Mouse (Mus musculus) liver, embryonic 12.5 days (tissue): ENCODE measurements at regions not wholly inside any gene's neighbourhood (a gene's known extent, or its start where the extent isn't known, plus 50 kb on each side); places are given as distances from the start of the nearest gene placed in this dataset.

ENCODE experiments used
- ATAC-seq: fragments of 200-750 bp; cut with Nextera tagmentation; 2 replicates; pipeline ENCODE4 v1.8.0; 2017; ENCODE audit warnings: moderate number of reproducible peaks, mild to moderate bottlenecking, moderate library complexity
- H3K27ac ChIP-seq: fragments of 300-500 bp; sonication (generic); 2 replicates; pipeline ENCODE4 v1.5.1; 2016; ENCODE audit warnings: mild to moderate bottlenecking
- H3K27me3 ChIP-seq: fragments of 300-500 bp; sonication (generic); replicated peaks from 2 replicates; pipeline ENCODE4 v1.6.1; 2016; ENCODE audit warnings: mild to moderate bottlenecking, moderate library complexity
- H3K36me3 ChIP-seq: fragments of 300-500 bp; sonication (generic); 2 replicates; pipeline ENCODE4 v1.6.1; 2016; ENCODE audit warnings: mild to moderate bottlenecking, moderate library complexity
- H3K4me1 ChIP-seq: fragments of 300-500 bp; sonication (generic); 2 replicates; pipeline ENCODE4 v1.6.1; 2016
- H3K4me2 ChIP-seq: fragments of 300-500 bp; sonication (generic); 2 replicates; pipeline ENCODE4 v1.6.1; 2016; ENCODE audit warnings: mild to moderate bottlenecking, moderate library complexity
- H3K4me3 ChIP-seq: fragments of 300-500 bp; sonication (generic); 2 replicates; pipeline ENCODE4 v1.5.1; 2016; ENCODE audit warnings: mild to moderate bottlenecking, moderate library complexity
- H3K9ac ChIP-seq: fragments of 300-500 bp; sonication (generic); 2 replicates; pipeline ENCODE4 v1.6.1; 2016; ENCODE audit warnings: mild to moderate bottlenecking, moderate library complexity
- H3K9me3 ChIP-seq: fragments of 300-500 bp; sonication (generic); replicated peaks from 2 replicates; pipeline ENCODE4 v1.6.1; 2016; ENCODE audit warnings: mild to moderate bottlenecking, moderate library complexity
- WGBS: fragments of 180-500 bp; shearing (Covaris S2); methylation state at CpG from one replicate; pipeline ENCODE4 v1.1.7; 2016; ENCODE audit not compliant: insufficient replicate concordance; 5-methylcytosine and 5-hydroxymethylcytosine counted together

GRCm38 (mm10) chr9:116321908-116322307 lies 146.7 kb upstream of the Tgfbr2 start:
- 72% methylated on average over 6 of the region's 6 CpGs for WGBS
- Histone ChIP-seq H3K4me3 (no peak overlapping the region), H3K9ac (no peak overlapping the region), H3K36me3 (no peaks in the 10 kb centered on the region), H3K27me3 (no peaks in the 10 kb centered on the region), H3K9me3 (no peaks in the 10 kb centered on the region), H3K4me2 (no peak overlapping the region), H3K27ac (no peak overlapping the region), H3K4me1 (0 out of 2 replicates have a peak, but pooled peaks cover 4% of the 10 kb centered on the region)
- ATAC-seq: no peak

GRCm38 (mm10) chr9:116319421-116319820 lies 144.3 kb upstream of the Tgfbr2 start:
- Histone ChIP-seq H3K27ac (no peak overlapping the region), H3K27me3 (no peaks in the 10 kb centered on the region), H3K9me3 (no peaks in the 10 kb centered on the region), H3K4me1 (0 out of 2 replicates have a peak, but pooled peaks cover 4% of the 10 kb centered on the region), H3K4me2 (no peak overlapping the region), H3K9ac (no peak overlapping the region), H3K4me3 (no peak overlapping the region), H3K36me3 (no peaks in the 10 kb centered on the region)
- no peak for ATAC-seq
- WGBS: 49% methylated on average over 3 of the region's 3 CpGs

- Histone ChIP-seq H3K9ac (no peak overlapping the region), H3K36me3 (no peaks in the 10 kb centered on the region), H3K4me1 (0 out of 2 replicates have a peak, but pooled peaks cover 4% of the 10 kb centered on the region), H3K4me3 (no peak overlapping the region), H3K4me2 (no peak overlapping the region), H3K27me3 (no peaks in the 10 kb centered on the region), H3K9me3 (no peaks in the 10 kb centered on the region), H3K27ac (no peak overlapping the region)
- 55% methylated on average over 4 of the region's 4 CpGs for WGBS
- no peak for ATAC-seq
Measured at GRCm38 (mm10) chr9:116316582-116317095, 141.5 kb upstream of the Tgfbr2 start.

- Histone ChIP-seq H3K27me3 (no peaks in the 10 kb centered on the region), H3K4me2 (no peak overlapping the region), H3K36me3 (no peaks in the 10 kb centered on the region), H3K4me1 (no peaks in the 10 kb centered on the region), H3K9me3 (no peaks in the 10 kb centered on the region), H3K27ac (no peak overlapping the region), H3K4me3 (no peak overlapping the region), H3K9ac (no peak overlapping the region)
- no peak for ATAC-seq
Measured at GRCm38 (mm10) chr9:116314803-116315202, 139.6 kb upstream of the Tgfbr2 start.

GRCm38 (mm10) chr9:116313932-116314790 lies 139.0 kb upstream of the Tgfbr2 start:
- H3K27me3 ChIP-seq: no peaks in the 10 kb centered on the region
- ATAC-seq: no peak
- H3K27ac ChIP-seq: no peak overlapping the region
- no peaks in the 10 kb centered on the region for H3K36me3 ChIP-seq
- H3K4me3 ChIP-seq: no peak overlapping the region
- no peak overlapping the region for H3K4me2 ChIP-seq
- no peaks in the 10 kb centered on the region for H3K4me1 ChIP-seq
- 67% methylated on average over 14 of the region's 14 CpGs for WGBS
- no peaks in the 10 kb centered on the region for H3K9me3 ChIP-seq
- H3K9ac ChIP-seq: no peak overlapping the region

- H3K9ac ChIP-seq: no peak overlapping the region
- H3K4me1 ChIP-seq: no peaks in the 10 kb centered on the region
- no peaks in the 10 kb centered on the region for H3K36me3 ChIP-seq
- no peak for ATAC-seq
- H3K4me2 ChIP-seq: no peak overlapping the region
- H3K9me3 ChIP-seq: no peaks in the 10 kb centered on the region
- 53% methylated on average over 3 of the region's 3 CpGs for WGBS
- H3K27me3 ChIP-seq: no peaks in the 10 kb centered on the region
- H3K27ac ChIP-seq: no peak overlapping the region
- H3K4me3 ChIP-seq: no peak overlapping the region
Measured at GRCm38 (mm10) chr9:116311364-116311763, 136.2 kb upstream of the Tgfbr2 start.

GRCm38 (mm10) chr9:116301602-116302001 lies 126.4 kb upstream of the Tgfbr2 start:
- Histone ChIP-seq H3K27ac (no peak overlapping the region), H3K4me3 (no peak overlapping the region), H3K4me1 (no peaks in the 10 kb centered on the region), H3K9ac (no peak overlapping the region), H3K27me3 (no peaks in the 10 kb centered on the region), H3K9me3 (no peaks in the 10 kb centered on the region), H3K4me2 (no peak overlapping the region), H3K36me3 (no peaks in the 10 kb centered on the region)
- no peak for ATAC-seq
- 82% methylated on average over 2 of the region's 2 CpGs for WGBS

- no peaks in the 10 kb centered on the region for H3K4me1 ChIP-seq
- no peak overlapping the region for H3K9ac ChIP-seq
- WGBS: 92% methylated on average over 4 of the region's 4 CpGs
- H3K27me3 ChIP-seq: no peaks in the 10 kb centered on the region
- H3K27ac ChIP-seq: no peak overlapping the region
- no peak for ATAC-seq
- H3K36me3 ChIP-seq: no peaks in the 10 kb centered on the region
- H3K4me3 ChIP-seq: no peak overlapping the region
- no peak overlapping the region for H3K4me2 ChIP-seq
- no peaks in the 10 kb centered on the region for H3K9me3 ChIP-seq
Measured at GRCm38 (mm10) chr9:116298791-116299190, 123.6 kb upstream of the Tgfbr2 start.

GRCm38 (mm10) chr9:116296349-116296748 lies 121.2 kb upstream of the Tgfbr2 start:
- Histone ChIP-seq H3K36me3 (no peaks in the 10 kb centered on the region), H3K4me3 (no peak overlapping the region), H3K27ac (no peak overlapping the region), H3K4me1 (no peaks in the 10 kb centered on the region), H3K9me3 (no peaks in the 10 kb centered on the region), H3K4me2 (no peak overlapping the region), H3K9ac (no peak overlapping the region), H3K27me3 (no peaks in the 10 kb centered on the region)
- whole genome bisulfite sequencing: 68% methylated on average over 7 of the region's 7 CpGs
- ATAC-seq: no peak

- Histone ChIP-seq H3K27me3 (no peaks in the 10 kb centered on the region), H3K4me3 (no peak overlapping the region), H3K4me2 (no peak overlapping the region), H3K36me3 (no peaks in the 10 kb centered on the region), H3K27ac (no peak overlapping the region), H3K4me1 (no peaks in the 10 kb centered on the region), H3K9me3 (no peaks in the 10 kb centered on the region), H3K9ac (no peak overlapping the region)
- 49% methylated on average over 3 of the region's 3 CpGs for WGBS
- ATAC-seq: no peak
Measured at GRCm38 (mm10) chr9:116294073-116294472, 118.9 kb upstream of the Tgfbr2 start.

- Histone ChIP-seq H3K9ac (no peak overlapping the region), H3K4me2 (no peak overlapping the region), H3K27ac (no peak overlapping the region), H3K9me3 (no peaks in the 10 kb centered on the region), H3K36me3 (no peaks in the 10 kb centered on the region), H3K4me3 (no peak overlapping the region), H3K4me1 (no peaks in the 10 kb centered on the region), H3K27me3 (no peaks in the 10 kb centered on the region)
- 38% methylated on average over 6 of the region's 6 CpGs for WGBS
- ATAC-seq: no peak
Measured at GRCm38 (mm10) chr9:116293110-116293509, 118.0 kb upstream of the Tgfbr2 start.

- ATAC-seq: no peak
- Histone ChIP-seq H3K36me3 (no peaks in the 10 kb centered on the region), H3K9me3 (no peaks in the 10 kb centered on the region), H3K4me1 (no peaks in the 10 kb centered on the region), H3K4me2 (no peak overlapping the region), H3K4me3 (no peak overlapping the region), H3K27me3 (no peaks in the 10 kb centered on the region), H3K27ac (no peak overlapping the region), H3K9ac (no peak overlapping the region)
- 66% methylated on average over 3 of the region's 3 CpGs for WGBS
Measured at GRCm38 (mm10) chr9:116291624-116292023, 116.5 kb upstream of the Tgfbr2 start.
